Mouse (Mus musculus): Measurements from ENCODE around the gene Plxnb1.
A peak's percentile ranks its signal among the peaks of the same experiment; 100 is the strongest.

Plxnb1 gene

DNA sequence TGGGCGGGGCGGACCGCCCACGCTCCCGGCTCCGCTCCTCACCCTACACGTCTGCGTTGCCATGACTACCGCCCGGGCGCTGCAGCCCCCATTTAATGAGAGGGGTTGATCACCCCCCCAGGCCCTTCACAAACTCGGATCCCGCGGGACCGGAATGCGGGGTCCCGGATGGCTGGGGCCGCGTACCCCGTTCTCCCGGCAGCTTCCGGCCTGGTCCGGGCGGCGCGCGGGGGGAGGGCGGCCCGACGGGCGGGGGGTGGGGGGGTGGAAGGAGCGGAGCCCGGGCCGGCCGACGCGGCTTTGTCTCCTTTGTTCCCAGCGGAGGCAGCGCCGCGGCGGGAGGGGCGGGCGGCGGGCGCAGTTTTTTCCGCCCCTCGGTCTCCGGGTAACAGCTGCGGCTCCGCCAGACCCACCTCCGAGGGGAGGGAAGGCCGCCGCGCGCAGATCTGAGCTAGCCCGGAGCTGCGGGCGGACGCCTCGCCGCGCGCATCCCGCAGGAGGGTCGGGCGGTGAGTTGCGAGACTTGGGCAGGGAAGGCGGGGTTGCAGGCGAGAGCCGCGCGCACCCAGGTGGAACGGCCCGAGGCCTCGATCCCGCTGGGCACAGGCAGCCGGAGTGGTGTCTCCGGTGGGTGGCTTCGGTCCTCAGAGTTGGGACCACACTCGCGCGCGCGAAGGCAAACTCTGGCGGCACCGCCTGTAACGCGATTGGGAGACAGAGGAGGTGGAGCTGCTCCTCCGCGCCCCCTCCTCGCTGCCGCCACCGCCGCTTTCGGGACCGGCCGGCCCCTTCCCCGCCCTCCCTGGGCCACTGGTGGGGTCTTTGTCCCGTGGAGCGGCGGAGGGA, at the start of gene Plxnb1:
Gene Plxnb1, plus strand, starts transcription at position 253 of the 846 bp plus-strand sequence.
- peak in 1 of 2 experiments; percentile 55 for DNase-seq (ENCODE audit: low spot score in 2 of 2)

DNA sequence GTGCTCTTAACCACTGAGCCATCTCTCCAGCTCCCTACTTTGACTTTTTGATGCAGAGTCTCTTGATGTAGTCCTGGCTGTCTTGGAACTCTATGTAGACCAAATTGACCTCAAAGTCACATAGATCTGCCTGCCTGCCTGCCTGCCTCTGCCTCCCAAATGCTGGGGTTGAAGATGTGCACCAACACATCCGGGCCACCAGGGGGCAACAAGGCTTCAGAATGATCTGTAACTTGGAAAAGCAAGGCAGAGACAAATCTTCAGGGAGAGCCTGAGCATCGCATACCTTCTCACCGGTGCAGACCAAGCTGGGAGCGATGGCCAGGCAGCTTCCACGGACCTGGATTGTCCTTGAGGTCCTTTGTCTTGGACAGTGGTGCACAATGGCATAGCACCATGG, 48.9 kb upstream of the Plxnb1 start:
- DNase-seq (ENCODE audit: low spot score in 2 of 2) = no peak

DNA sequence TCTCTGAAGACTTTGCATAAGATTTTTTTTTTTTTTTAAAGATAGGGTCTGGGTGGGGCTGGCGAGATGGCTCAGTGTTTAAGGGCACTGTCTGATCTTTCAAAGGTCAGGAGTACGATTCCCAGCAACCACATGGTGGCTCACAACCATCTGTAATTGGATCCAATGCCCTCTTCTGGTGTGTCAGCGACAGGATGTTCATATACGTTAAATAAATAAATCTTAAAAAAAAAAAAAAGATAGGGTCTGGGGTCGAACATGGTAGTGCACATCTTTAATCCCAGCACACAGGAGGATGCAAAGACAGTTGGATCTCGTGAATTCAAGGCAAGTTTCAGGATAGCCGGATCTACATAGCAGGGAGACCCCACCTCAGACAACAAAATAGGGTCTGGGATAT, 45.9 kb upstream of the Plxnb1 start:
- DNase-seq (ENCODE audit: low spot score in 2 of 2) = no peak

- no peak for DNase-seq (ENCODE audit: low spot score in 2 of 2)
These were observed 45.1 kb upstream of the Plxnb1 start for GRCm38 (mm10) chr9:109049996-109050673.

- DNase-seq (ENCODE audit: low spot score in 2 of 2) = no peak
These were observed 44.6 kb upstream of the Plxnb1 start for GRCm38 (mm10) chr9:109050674-109050997.

- no peak for DNase-seq (ENCODE audit: low spot score in 2 of 2)
These were observed 44.1 kb upstream of the Plxnb1 start for GRCm38 (mm10) chr9:109051011-109051501.

DNA sequence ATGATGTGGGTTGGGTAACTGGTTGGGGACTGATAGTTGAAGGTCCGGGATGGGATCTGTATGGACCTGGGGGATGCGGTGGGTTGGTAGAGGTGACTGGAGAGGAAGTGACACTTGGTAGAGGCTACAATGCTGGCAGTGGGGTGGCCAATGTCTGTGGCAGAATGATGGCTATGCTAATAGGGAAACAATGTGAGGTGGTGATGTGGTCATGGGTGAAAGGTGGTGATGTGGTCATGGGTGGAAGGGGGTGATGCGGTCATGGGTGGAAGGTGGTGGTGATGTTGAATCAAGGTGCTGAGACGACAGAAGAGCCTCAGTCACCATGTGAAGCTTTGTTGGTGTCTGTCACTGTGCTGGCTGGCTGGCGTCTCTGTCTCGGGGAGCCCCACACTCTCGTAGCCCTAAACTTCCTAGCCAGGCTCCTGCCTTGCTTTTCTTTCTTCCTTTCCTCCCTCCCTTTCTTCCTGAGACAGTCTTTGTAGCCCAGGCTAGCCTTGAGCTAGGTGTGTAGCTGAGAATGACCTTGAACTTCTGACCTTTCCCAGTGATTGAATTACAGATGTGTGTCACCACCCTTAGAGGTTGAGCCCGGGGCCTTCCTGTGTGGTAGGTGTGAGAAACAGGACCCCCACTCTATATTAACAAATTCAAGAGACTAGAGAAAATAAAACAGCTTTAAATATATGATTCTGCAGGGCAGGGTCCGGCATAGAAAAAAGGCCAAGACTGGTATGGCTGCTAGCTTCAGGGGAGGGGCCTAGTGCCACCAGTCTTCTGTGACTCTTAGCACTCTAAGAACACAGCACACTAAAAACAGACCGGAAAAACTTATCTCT, 43.3 kb upstream of the Plxnb1 start:
- DNase-seq (ENCODE audit: low spot score in 2 of 2) = no peak

- DNase-seq (ENCODE audit: low spot score in 2 of 2) = no peak
These were observed 42.5 kb upstream of the Plxnb1 start for GRCm38 (mm10) chr9:109052490-109053260.

GRCm38 (mm10) chr9:109053366-109053765, 41.8 kb upstream of the Plxnb1 start:
- no peak for DNase-seq (ENCODE audit: low spot score in 2 of 2)

DNA sequence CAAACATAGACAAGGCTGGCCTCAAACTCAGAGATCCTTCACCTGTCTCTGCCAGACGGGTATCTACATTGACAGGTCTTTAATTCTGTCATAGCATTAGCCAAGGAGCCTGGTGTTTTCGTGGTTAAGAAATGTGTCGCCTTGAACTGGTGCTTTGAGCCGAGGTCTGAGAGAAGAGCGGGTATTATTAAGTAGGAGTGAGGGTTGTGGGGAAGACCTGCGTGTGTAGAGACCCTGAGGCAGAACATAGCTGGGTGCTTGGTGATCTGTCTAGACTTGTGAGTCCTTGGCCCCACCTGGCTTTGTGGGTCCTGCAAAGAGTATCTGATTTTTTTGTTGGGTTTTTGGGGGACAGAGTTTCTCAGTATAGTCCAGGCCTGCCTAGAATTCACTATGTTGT, 41.3 kb upstream of the Plxnb1 start:
- DNase-seq (ENCODE audit: low spot score in 2 of 2) = no peak

- DNase-seq (ENCODE audit: low spot score in 2 of 2) = peak in 1 of 2 experiments; percentile 60
These were observed 40.5 kb upstream of the Plxnb1 start for GRCm38 (mm10) chr9:109054712-109055111.

DNA sequence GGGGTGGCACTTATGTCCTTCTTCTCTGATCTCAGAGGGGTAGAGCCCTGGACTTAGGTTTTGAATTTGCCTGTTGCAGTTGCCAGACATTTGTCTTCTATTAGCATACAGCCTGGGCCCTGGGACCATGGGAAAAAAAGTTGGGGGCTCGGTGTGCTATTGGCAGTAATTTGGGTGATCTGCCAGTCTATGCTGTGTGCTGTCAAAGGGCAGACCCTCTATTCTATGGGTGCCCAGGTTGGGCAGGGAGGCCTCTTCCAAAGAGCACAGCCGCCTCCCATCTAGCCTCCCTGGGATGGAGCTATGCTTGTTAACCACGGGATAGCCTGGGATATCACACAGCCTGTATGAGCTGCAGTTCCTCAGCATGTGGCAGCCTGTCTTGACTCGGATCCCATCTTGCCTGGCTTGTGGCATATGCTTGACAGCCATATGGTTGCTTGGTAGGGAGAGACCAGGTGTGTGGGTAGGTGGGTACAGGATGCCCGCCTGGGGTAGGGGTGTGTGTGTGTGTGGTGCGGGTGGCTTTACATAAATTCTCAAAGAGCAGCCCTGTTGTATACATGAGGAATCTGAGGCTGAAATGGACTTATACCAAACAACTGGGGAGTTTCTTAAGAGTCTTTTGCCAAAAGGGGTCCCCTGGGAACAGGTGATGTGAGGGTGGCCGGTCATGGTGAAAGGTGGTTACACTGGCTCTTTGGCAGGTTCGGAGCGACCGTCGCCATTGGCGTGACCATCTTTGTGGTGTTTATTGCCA, 39.7 kb upstream of the Plxnb1 start:
- no peak for DNase-seq (ENCODE audit: low spot score in 2 of 2)

GRCm38 (mm10) chr9:109056081-109056690, 39.0 kb upstream of the Plxnb1 start:
- DNase-seq (ENCODE audit: low spot score in 2 of 2) = no peak

DNA sequence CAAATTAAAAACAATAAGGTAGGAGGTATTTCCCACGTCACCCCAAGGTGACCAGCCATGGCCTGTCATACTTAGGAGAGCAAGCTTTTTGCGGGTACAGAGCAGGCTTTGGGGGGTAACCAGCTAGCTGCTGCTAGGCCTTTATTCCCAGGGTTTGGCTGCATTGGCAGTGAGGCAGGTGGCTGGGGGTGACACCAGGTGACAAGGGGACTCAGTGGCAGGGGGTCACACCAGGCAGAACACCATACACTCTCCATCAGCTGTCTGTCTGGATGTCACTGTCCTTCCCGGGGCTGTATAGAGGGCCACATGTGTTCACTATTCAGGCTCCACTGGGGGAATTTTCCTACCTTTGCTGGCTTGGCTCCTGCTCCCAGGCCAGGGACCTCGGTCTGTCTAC, 38.3 kb upstream of the Plxnb1 start:
- DNase-seq (ENCODE audit: low spot score in 2 of 2) = no peak

DNA sequence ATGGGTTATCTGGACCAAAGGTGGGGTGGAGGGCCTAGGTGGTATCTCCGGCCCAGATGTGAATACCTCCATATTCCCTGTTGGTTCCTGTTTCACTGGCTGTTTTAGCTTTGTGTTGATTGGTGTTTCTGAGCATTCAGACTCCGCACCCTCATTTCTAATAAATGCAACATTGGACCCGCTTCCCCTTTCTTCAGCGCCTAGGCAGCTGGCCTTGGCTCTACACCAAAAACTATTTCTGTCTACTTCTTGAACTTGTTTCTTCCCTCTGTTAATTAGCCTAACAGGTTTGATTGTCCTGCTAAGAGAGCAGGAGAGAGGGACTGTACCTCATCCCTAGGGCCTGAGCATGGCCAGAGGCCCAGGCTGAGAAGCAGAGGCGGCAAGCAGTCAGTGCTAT, 37.6 kb upstream of the Plxnb1 start:
- DNase-seq (ENCODE audit: low spot score in 2 of 2) = no peak

- no peak for DNase-seq (ENCODE audit: low spot score in 2 of 2)
These were observed 37.0 kb upstream of the Plxnb1 start for GRCm38 (mm10) chr9:109058006-109058765.

DNA sequence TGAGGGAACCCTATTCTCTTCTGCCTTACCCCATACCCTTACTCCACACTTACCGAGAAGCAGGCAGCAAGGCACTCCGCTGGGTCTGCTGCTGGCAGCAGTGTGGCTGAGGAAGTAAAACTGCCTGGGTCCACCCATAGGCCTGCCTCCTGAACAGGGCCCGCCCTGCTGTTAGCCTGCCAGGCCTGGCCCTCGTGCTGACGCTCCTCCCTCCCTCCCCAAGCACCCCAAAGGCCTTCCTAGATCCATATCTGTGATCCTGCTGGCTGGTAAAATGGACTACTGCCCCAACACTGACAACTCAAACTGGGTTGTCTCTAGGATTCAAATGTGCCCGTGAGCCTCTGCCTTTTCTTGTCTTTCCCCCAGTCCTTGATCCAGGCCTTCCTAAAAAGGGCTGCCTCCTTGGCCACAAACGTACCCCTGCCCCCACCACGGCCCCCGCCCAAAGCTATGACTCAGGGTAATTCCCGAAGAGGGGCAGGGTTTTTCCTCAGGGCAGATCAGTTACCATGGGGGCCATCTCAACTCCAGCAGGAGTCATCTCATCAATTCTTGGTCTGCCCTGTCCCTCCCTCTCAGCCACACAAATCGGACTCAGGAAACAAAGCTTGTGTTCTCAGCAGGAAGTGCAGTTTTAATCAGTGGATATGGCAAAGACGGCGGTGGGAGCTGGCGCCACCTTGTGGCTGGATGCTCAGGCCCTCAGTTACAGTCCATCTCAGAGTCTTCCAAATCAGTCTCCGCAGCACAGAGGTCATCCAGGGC, 35.9 kb upstream of the Plxnb1 start, which contains the start of gene Trex1:
Gene Trex1, minus strand, starts transcription at position 599 of the 768 bp plus-strand sequence.
- peak; percentile 85 to 93 for DNase-seq (ENCODE audit: low spot score in 2 of 2)

- DNase-seq (ENCODE audit: low spot score in 2 of 2) = no peak
These were observed 34.8 kb upstream of the Plxnb1 start for GRCm38 (mm10) chr9:109060184-109060897.
